ENCODE assay signal across 8 mouse cellular contexts in genomic region chr6:91157237-91157570, GRCm38 (mm10). TPM values are rescaled to one million over a fixed set of nuclear protein-coding genes. Genes with fewer than 3 reads are reported as not detected.
DNase-seq lines count a peak whose midpoint lies in the region; ATAC-seq and TF ChIP-seq lines count a peak whose summit lies in the region.

No protein-coding gene starts in this region.

- WGBS in liver, embryonic 11.5 days = 59% methylated on average over 5 of the region's 6 CpGs

- DNase-seq in frontal cortex, adult 2 months (ENCODE audit: extremely low spot score in 1 of 2, low spot score in 1 of 2) = no peak
- DNase-seq in testis, postnatal 10 days (ENCODE audit: low spot score) = no peak
- no peak for DNase-seq in liver, embryonic 11.5 days (ENCODE audit: low spot score)
- no peak for DNase-seq in gastrocnemius, postnatal 4 days (ENCODE audit: low spot score in 2 of 2)
- no peak for DNase-seq in left cerebral cortex, adult 8-10 months (ENCODE audit: low spot score in 2 of 2)
- no peak for DNase-seq in frontal cortex, postnatal 10 days (ENCODE audit: low spot score in 2 of 2)

- H3K27ac ChIP-seq in testis, adult 2 months (ENCODE audit: control insufficient read depth, insufficient read depth, low read depth, low read length) = peak overlapping the region; percentile 33; the same call in 1 of the 2 replicates
- peak overlapping the region; percentile 50; the same call in 1 of the 2 replicates for H3K27ac ChIP-seq in liver, embryonic 11.5 days (ENCODE audit: low read depth, low read length)

- peak overlapping the region; percentile 93 for H3K4me3 ChIP-seq in testis, adult 2 months (ENCODE audit: control insufficient read depth, low read depth, low read length)
- H3K4me3 ChIP-seq in liver, embryonic 11.5 days (ENCODE audit: low read depth, low read length) = peak overlapping the region; percentile 74

- H3K9ac ChIP-seq in liver, embryonic 11.5 days (ENCODE audit: low read depth, low read length) = peak overlapping the region; percentile 83

- 0 out of 2 replicates have a peak, but pooled peaks have one; percentile 0 for ATAC-seq in frontal cortex, adult (ENCODE audit: low TSS enrichment)
- ATAC-seq in liver, embryonic 11.5 days (replicated peaks; ENCODE audit: low FRiP score) = no peak

- H3K36me3 ChIP-seq in testis, adult 2 months (ENCODE audit: control insufficient read depth, insufficient read depth, low read length) = no peaks in the 10 kb centered on the region
- no peaks in the 10 kb centered on the region for H3K36me3 ChIP-seq in liver, embryonic 11.5 days (ENCODE audit: control insufficient read depth, insufficient read depth, low read length)

- peaks cover 18% of the 10 kb centered on the region for H3K4me1 ChIP-seq in testis, adult 2 months (ENCODE audit: control insufficient read depth, insufficient read depth, low read length)
- peaks cover 57% of the 10 kb centered on the region for H3K4me1 ChIP-seq in liver, embryonic 11.5 days (replicated peaks; ENCODE audit: control insufficient read depth, insufficient read depth, low read length)

- TF ChIP-seq POLR2A in testis, adult 2 months (IDR thresholded peaks at IDR 0.05; ENCODE audit: control insufficient read depth, low read depth, low read length) = no peak

- no peaks in the 10 kb centered on the region for H3K9me3 ChIP-seq in liver, embryonic 11.5 days (ENCODE audit: control insufficient read depth, low read length)

- no peaks in the 10 kb centered on the region for H3K27me3 ChIP-seq in testis, adult 2 months (ENCODE audit: control insufficient read depth, insufficient read depth, low read length)
- H3K27me3 ChIP-seq in liver, embryonic 11.5 days (replicated peaks; ENCODE audit: control insufficient read depth, insufficient read depth, low read length) = 0 out of 2 replicates have a peak, but pooled peaks cover 6% of the 10 kb centered on the region

- H3K4me2 ChIP-seq in liver, embryonic 11.5 days = peak overlapping the region; percentile 90

- TF ChIP-seq CTCF in testis, adult 2 months (IDR thresholded peaks at IDR 0.05; ENCODE audit: control insufficient read depth, insufficient read depth, insufficient replicate concordance, low read depth, low read length) = no peak

RNA-seq across cellular contexts. Expression of gene Hdac11, which starts 0.7 kb away (rescaled TPM):
- 167 and 189 TPM in 2 replicates for polyA plus RNA-seq in frontal cortex, adult 2 months (2012; rRNA removed)
- polyA plus RNA-seq in testis, adult 2 months (2012; rRNA removed) = 146 and 168 TPM in 2 replicates
- 7.1 and 7.2 TPM in 2 replicates for polyA plus RNA-seq in liver, embryonic 11.5 days (2014; fragmentation: Nextera tagmentation; extraction: Ambion mirVana)
- 10 to 100 TPM; 25.0 to 25.1 TPM for total RNA-seq in gastrocnemius, postnatal 4 days (2021)
- 100 to 1,000 TPM; 185 to 200 (median 195) TPM for total RNA-seq in left cerebral cortex, adult 8-10 months (2022)

RNA-seq across cellular contexts. Expression of gene Nup210, which starts 40.6 kb away (rescaled TPM):
- polyA plus RNA-seq in frontal cortex, adult 2 months (2012; rRNA removed) = 26.4 and 26.7 TPM in 2 replicates
- 6.1 and 9.9 TPM in 2 replicates for polyA plus RNA-seq in testis, adult 2 months (2012; rRNA removed)
- polyA plus RNA-seq in liver, embryonic 11.5 days (2014; fragmentation: Nextera tagmentation; extraction: Ambion mirVana) = 53.5 and 58.3 TPM in 2 replicates
- 10 to 100 TPM; 29.9 to 34.0 TPM for total RNA-seq in gastrocnemius, postnatal 4 days (2021)
- 10 to 100 TPM; 24.6 to 28.2 (median 26.7) TPM for total RNA-seq in left cerebral cortex, adult 8-10 months (2022)

RNA-seq across cellular contexts. Expression of gene Fbln2, which starts 55.1 kb away (rescaled TPM):
- 25.3 and 25.6 TPM in 2 replicates for polyA plus RNA-seq in frontal cortex, adult 2 months (2012; rRNA removed)
- polyA plus RNA-seq in testis, adult 2 months (2012; rRNA removed) = 2.4 and 4.8 TPM in 2 replicates
- polyA plus RNA-seq in liver, embryonic 11.5 days (2014; fragmentation: Nextera tagmentation; extraction: Ambion mirVana) = 33.3 and 36.3 TPM in 2 replicates
- total RNA-seq in gastrocnemius, postnatal 4 days (2021) = 100 to 1,000 TPM; 115 to 127 TPM
- 1 to 10 TPM; 6.8 to 8.3 (median 7.3) TPM for total RNA-seq in left cerebral cortex, adult 8-10 months (2022)

Comparison
In these comparisons a context has a peak if more than half of its experiments do, and no peak if none do; other contexts are left out.
1. RNA of gene Hdac11, which starts 0.7 kb away (polyA plus RNA-seq): 167 to 189 TPM in frontal cortex, adult 2 months and 146 to 168 TPM in testis, adult 2 months; 7.1 to 7.2 TPM in liver, embryonic 11.5 days; every median in the first group is over 10 times any median in the second.